Mouse (Mus musculus) megakaryocyte, embryonic 14.5 days (primary cell): ENCODE data around the gene Gpr88.

Experiments
- FLI1 ChIP-seq: IDR thresholded peaks from 2 replicates; pipeline ENCODE4 v1.6.1; 2012; ENCODE audit warnings: low read length, inconsistent platforms, mixed read lengths
- GATA1 ChIP-seq: IDR thresholded peaks from 3 replicates; pipeline ENCODE4 v1.6.1; 2012; ENCODE audit warnings: mixed read lengths, low read length, inconsistent platforms, borderline replicate concordance

- TF ChIP-seq FLI1, result no peak
- TF ChIP-seq GATA1, result no peak
Observed at GRCm38 (mm10) chr3:116263977-116264376, 10.7 kb upstream of the Gpr88 start.
